Mouse (Mus musculus) stomach, embryonic 15.5 days (tissue): ENCODE results near the gene Pdia2. TPM values are rescaled to one million over a fixed set of nuclear protein-coding genes. Genes with fewer than 3 reads are reported as not detected.
"Not testable (repeated sequence)": the region's sequence is repeated elsewhere in the genome, so short reads cannot be mapped to it uniquely, and the experiment has no call there.

Experiments used
- ATAC-seq: fragments of 200-750 bp; cut with Nextera tagmentation; 2 replicates; pipeline ENCODE4 v1.8.0; 2017; ENCODE audit warnings: low read depth, moderate number of reproducible peaks, moderate TSS enrichment; ENCODE audit not compliant: insufficient read depth, low FRiP score
- H3K27ac ChIP-seq: fragments of 300-500 bp; sonication (generic); 2 replicates; pipeline ENCODE4 v1.5.1; 2015; ENCODE audit warnings: mild to moderate bottlenecking, inconsistent platforms
- H3K27me3 ChIP-seq: fragments of 300-500 bp; sonication (generic); replicated peaks from 2 replicates; pipeline ENCODE4 v1.6.1; 2015; ENCODE audit warnings: inconsistent platforms
- H3K36me3 ChIP-seq: fragments of 300-500 bp; sonication (generic); 2 replicates; pipeline ENCODE4 v1.6.1; 2015; ENCODE audit warnings: inconsistent platforms
- H3K4me1 ChIP-seq: fragments of 300-500 bp; sonication (generic); 2 replicates; pipeline ENCODE4 v1.6.1; 2015; ENCODE audit warnings: inconsistent platforms
- H3K4me2 ChIP-seq: fragments of 300-500 bp; sonication (generic); 2 replicates; pipeline ENCODE4 v1.6.1; 2015; ENCODE audit warnings: mild to moderate bottlenecking, inconsistent platforms
- H3K4me3 ChIP-seq: fragments of 300-500 bp; sonication (generic); replicated peaks from 2 replicates; pipeline ENCODE4 v1.5.1; 2015; ENCODE audit warnings: inconsistent platforms
- H3K9ac ChIP-seq: fragments of 300-500 bp; sonication (generic); 2 replicates; pipeline ENCODE4 v1.6.1; 2015; ENCODE audit warnings: inconsistent platforms
- H3K9me3 ChIP-seq: fragments of 300-500 bp; sonication (generic); 2 replicates; pipeline ENCODE4 v1.6.1; 2016; ENCODE audit warnings: inconsistent platforms
- WGBS: fragments of 180-500 bp; shearing (Covaris S2); methylation state at CpG from one replicate; pipeline ENCODE4 v1.1.7; 2015; 5-methylcytosine and 5-hydroxymethylcytosine counted together
- polyA plus RNA-seq: library from polyadenylated mRNA; unstranded; fragments of >200 nt; fragmentation: Nextera tagmentation; extraction: Ambion mirVana; gene quantifications from 2 replicates; pipeline ENCODE4 v1.2.1, GENCODE M21; 2015

Gene Pdia2
- polyA plus RNA-seq, 1 experiment from 2014 or later = 121 TPM

DNA sequence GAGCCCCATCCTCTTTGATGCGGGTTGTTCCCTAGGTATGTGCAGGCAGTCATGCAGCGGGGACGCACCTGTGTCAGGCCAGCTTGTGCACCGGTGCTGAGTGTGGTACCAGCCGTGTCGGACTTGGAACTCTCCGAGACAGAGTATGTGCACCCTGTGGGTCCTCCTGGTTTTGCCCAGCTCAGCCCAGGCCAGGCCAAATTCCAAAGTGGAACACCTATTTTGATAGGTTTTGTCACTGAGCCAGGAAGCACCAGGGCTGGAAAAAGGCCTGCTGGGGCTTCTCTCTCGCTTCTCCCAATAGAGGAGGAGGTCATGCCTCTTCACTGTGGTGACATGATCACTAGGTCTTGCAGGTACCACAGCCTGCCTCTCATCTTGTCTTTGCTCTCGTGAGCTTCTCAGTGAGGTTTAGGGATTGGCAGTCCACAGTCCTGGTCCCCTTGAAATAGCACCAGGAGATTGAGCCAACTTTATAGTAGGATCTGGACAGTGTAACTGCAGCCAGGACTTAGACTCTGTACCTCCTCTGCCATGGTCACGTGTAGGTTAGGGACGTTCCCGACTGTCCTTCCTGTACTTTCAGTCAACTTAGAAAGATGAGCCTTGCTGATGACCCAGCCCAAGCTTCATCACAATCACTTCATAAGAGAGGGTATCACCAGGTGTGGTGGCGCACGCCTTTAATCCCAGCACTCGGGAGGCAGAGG lies 6.3 kb downstream of the Pdia2 start:
- H3K36me3 ChIP-seq = peaks cover 73% of the 10 kb centered on the region
- ATAC-seq = no peak
- H3K4me2 ChIP-seq = no peak overlapping the region
- whole genome bisulfite sequencing = 96% methylated on average over 15 of the region's 15 CpGs
- no peak overlapping the region for H3K4me3 ChIP-seq
- H3K27me3 ChIP-seq = no peaks in the 10 kb centered on the region
- no peaks in the 10 kb centered on the region for H3K9me3 ChIP-seq
- no peak overlapping the region for H3K9ac ChIP-seq
- no peaks in the 10 kb centered on the region for H3K4me1 ChIP-seq
- no peak overlapping the region for H3K27ac ChIP-seq

DNA sequence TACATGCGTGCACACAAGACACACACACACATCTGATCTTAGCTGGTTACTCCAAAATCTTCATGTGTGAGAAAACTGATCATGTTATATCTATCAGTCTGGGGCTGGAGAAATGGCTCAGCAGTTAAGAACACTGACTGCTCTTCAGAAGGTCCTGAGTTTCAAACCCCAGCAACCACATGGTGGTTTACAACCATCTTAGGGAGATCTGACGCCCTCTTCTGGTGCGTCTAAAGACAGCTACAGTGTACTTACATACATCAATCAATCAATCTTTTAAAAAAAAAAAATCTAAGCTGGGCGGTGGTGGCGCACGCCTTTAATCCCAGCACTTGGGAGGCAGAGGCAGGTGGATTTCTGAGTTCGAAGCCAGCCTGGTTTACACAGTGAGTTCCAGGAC lies 7.4 kb downstream of the Pdia2 start:
- not testable (repeated sequence) for H3K4me3 ChIP-seq, H3K4me2 ChIP-seq, H3K9ac ChIP-seq, H3K27me3 ChIP-seq, H3K27ac ChIP-seq, ATAC-seq, H3K4me1 ChIP-seq, H3K9me3 ChIP-seq
- peaks cover 76% of the 10 kb centered on the region for H3K36me3 ChIP-seq
- WGBS = 85% methylated on average over 7 of the region's 7 CpGs

DNA sequence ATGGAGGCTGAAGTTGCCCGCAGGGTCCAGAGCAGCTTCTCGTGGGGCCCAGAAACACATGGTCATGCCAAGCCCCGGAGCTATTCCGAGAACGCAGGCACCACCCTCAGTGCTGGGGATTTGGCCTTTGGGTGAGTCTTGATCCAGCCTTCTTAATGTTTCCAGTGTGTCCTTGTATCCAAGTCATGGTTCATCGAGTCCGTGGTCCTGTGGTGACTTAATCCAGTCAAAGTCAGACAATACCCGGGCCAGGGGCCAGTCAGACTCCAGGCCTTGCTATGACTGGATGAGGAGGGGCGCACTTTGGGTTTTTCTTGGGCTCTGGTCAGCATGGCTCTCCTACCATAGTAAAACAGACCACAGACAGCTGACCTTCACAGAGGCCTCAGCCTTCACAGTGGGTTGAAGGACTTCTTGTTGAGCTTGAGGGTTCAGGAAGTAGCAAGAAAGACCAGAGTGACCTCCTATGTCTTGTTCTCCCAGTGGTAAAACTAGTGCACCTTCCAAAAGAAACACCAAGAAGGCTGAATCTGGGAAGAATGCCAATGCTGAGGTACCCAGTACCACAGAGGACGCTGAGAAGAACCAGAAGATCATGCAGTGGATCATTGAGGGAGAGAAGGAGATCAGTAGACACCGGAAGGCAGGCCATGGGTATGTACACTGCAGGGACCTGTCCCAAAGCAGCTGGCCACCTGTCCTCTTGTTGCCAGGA lies 10.6 kb downstream of the Pdia2 start:
- Histone ChIP-seq H3K9me3 (no peaks in the 10 kb centered on the region), H3K4me1 (no peaks in the 10 kb centered on the region), H3K9ac (no peak overlapping the region), H3K27me3 (no peaks in the 10 kb centered on the region), H3K4me2 (no peak overlapping the region), H3K36me3 (peaks cover 65% of the 10 kb centered on the region), H3K4me3 (no peak overlapping the region), H3K27ac (no peak overlapping the region)
- 94% methylated on average over 11 of the region's 11 CpGs for WGBS
- no peak for ATAC-seq

DNA sequence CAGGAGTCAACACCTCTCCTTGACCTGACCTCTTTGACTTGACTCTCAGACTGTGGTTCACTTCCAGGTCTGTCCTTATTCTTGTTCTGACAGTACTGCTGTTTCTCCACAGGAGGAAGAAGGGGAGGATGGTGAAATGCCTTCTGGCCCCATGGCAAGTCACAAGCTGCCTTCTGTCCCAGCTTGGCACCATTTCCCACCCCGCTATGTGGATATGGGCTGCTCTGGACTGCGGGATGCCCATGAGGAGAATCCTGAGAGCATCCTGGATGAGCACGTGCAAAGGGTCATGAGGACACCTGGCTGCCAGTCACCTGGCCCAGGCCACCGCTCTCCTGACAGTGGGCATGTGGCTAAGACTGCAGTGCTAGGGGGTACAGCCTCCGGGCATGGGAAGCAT lies 11.3 kb downstream of the Pdia2 start:
- no peak overlapping the region for H3K4me3 ChIP-seq
- 95% methylated on average over 5 of the region's 5 CpGs for WGBS

DNA sequence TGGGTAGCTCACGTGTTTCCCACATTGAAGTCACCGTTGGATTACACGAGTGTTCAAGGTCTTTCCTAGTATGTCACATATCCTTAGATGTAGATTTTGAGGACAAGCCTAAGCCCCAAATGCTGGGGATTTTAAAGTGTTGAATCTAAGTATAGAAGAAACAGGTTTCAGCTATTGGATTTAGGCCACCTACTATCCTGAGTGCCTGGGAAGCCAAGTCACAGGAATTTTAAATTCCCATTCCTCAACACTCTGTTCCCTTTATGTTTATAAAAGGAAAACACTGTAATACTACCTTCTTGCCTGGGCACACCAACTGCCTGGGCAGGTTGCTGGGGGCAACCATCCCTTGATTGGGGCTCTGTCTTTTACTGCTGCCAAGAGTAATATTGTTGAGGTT lies 17.7 kb downstream of the Pdia2 start:
- 93% methylated on average over 3 of the region's 3 CpGs for WGBS
- Histone ChIP-seq H3K4me2 (no peak overlapping the region), H3K4me1 (no peaks in the 10 kb centered on the region), H3K27me3 (no peaks in the 10 kb centered on the region), H3K9me3 (no peaks in the 10 kb centered on the region), H3K4me3 (no peak overlapping the region), H3K9ac (no peak overlapping the region), H3K36me3 (peaks cover 31% of the 10 kb centered on the region), H3K27ac (no peak overlapping the region)
- no peak for ATAC-seq

More for the DNA sequence above, 11.3 kb downstream of the Pdia2 start:
- peaks cover 65% of the 10 kb centered on the region for H3K36me3 ChIP-seq
- H3K27ac ChIP-seq = no peak overlapping the region
- no peaks in the 10 kb centered on the region for H3K4me1 ChIP-seq
- H3K4me2 ChIP-seq = no peak overlapping the region
- no peak for ATAC-seq
- H3K9ac ChIP-seq = no peak overlapping the region
- H3K27me3 ChIP-seq = no peaks in the 10 kb centered on the region
- H3K9me3 ChIP-seq = no peaks in the 10 kb centered on the region

DNA sequence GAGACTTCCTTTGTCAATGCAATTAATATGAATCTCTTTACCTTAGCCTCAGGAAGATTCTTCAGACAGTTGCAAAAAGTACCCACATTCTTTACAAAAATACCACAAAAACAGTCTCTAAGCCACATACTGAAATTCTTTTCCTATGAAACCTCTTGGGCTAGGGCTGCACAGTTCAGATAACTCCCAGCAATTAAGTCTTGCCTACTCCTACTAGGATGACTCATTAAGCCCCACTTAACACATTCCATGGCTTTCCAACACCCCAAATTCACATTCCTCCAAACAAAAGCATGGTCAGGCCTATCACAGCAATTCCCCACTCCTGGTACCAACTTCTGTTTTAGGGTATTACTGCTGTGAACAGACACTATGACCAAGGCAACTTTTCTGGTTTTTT lies 20.3 kb downstream of the Pdia2 start:
- peaks cover 32% of the 10 kb centered on the region for H3K36me3 ChIP-seq
- no peaks in the 10 kb centered on the region for H3K4me1 ChIP-seq
- no peaks in the 10 kb centered on the region for H3K9me3 ChIP-seq
- no peak overlapping the region for H3K4me3 ChIP-seq
- no peak overlapping the region for H3K4me2 ChIP-seq
- no peaks in the 10 kb centered on the region for H3K27me3 ChIP-seq
- H3K27ac ChIP-seq = no peak overlapping the region
- no peak for ATAC-seq
- no peak overlapping the region for H3K9ac ChIP-seq

DNA sequence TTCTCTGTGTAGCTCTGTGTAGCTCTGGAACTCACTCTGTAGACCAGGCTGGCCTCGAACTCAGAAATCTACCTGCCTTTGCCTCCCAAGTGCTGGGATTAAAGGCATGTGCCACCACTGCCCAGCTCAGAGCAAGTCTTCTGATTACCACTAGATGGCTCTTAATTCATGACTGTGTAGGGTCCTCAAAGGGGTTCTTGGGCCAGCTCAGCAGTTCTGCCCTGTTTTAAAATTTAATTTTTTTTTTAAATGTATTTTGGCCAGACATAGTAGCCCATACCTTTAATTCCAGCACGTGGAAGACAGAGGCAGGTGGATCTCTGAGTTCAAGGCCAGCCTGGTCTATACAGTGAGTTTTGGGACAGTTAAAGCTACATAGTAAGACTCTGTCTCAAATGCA lies 23.6 kb downstream of the Pdia2 start:
- not testable (repeated sequence) for H3K4me3 ChIP-seq, H3K4me2 ChIP-seq, H3K9ac ChIP-seq, H3K9me3 ChIP-seq, ATAC-seq, H3K27me3 ChIP-seq, H3K4me1 ChIP-seq, H3K27ac ChIP-seq
- peaks cover 27% of the 10 kb centered on the region for H3K36me3 ChIP-seq
- 85% methylated on average over 2 of the region's 2 CpGs for WGBS

DNA sequence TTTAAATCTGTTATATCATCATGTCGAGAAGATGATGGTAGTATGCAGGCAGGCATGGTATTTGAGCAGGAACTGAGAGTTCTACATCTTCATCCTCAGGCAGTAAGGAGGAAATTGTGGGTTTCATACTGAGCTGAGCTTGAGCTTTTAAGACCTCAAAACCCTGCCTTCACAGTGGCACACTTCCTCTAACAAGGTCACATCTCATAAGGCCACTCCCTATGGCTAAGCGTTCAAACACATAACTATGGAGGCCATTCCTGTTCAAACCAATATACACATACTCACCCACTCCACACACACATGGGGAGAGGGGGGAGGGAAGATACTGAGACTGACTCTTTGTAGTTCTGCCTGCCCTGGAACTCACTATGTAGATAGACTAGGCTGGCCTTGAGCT lies 30.8 kb downstream of the Pdia2 start:
- H3K4me1 ChIP-seq = no peaks in the 10 kb centered on the region
- H3K27ac ChIP-seq = no peak overlapping the region
- H3K36me3 ChIP-seq = no peaks in the 10 kb centered on the region
- no peak overlapping the region for H3K4me2 ChIP-seq
- H3K9me3 ChIP-seq = no peaks in the 10 kb centered on the region
- ATAC-seq = no peak; the same call in 1 of the 2 replicates
- 72% methylated on average over 2 of the region's 2 CpGs for WGBS
- no peak overlapping the region for H3K4me3 ChIP-seq
- H3K9ac ChIP-seq = no peak overlapping the region
- H3K27me3 ChIP-seq = no peaks in the 10 kb centered on the region

DNA sequence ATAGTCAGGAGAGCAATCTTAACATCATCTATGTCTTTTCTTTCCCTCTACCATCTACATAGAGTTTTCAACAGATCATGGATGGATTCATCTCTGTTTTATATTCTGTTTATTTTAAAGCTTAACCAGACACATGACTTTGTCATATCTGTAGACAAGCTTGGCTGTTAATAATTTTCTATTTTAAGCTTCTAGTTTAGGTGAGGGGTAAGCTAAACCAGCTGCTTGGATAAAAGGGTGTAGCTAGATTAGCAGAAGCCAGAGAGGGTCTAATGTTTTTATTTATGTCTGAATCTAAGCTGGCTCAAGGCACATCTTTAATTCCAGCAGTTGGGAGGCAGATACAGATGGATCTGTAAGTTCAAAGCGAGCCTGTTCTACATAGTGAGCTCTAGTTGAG lies 36.2 kb downstream of the Pdia2 start:
- WGBS = 79% methylated on average over 1 of the region's 1 CpGs
- H3K27me3 ChIP-seq = no peaks in the 10 kb centered on the region
- no peak overlapping the region for H3K9ac ChIP-seq
- H3K9me3 ChIP-seq = no peaks in the 10 kb centered on the region
- H3K4me1 ChIP-seq = 0 out of 2 replicates have a peak, but pooled peaks cover 3% of the 10 kb centered on the region
- no peak overlapping the region for H3K4me2 ChIP-seq
- H3K27ac ChIP-seq = no peak overlapping the region
- H3K36me3 ChIP-seq = no peaks in the 10 kb centered on the region
- H3K4me3 ChIP-seq = no peak overlapping the region
- ATAC-seq = no peak

DNA sequence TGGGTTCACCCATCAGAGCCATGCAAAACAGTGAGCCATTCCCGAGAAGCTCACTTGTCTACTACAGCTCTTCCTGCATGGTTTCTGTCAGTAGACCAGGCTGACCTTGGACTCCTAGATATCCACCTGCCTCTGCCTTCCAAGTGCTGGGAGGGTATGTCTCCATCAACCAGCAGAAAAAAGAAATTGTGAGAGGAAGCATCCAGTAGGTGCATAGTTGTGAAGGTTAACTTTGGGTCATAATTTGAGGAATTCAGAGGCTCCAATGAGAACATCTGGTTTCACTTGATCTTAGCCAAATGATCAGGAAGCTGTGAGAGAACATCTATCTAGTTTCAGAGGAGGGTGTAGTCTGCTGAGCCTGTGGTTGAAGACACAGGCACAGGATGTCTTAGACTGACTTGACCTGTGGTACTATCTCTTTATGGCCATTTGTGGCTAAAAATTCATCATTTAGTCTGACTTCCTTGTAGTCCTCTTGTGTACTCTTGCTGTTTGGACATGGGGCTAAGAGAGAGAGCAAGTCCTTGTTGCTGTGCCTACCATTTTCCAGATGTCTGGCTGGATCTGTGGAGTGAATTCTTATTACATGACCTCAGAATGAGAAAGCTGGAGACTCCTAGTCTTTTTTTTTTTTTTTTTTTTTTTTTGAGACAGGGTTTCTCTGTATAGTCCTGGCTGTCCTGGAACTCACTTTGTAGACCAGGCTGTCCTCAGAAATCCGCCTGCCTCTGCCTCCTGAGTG lies 46.8 kb downstream of the Pdia2 start:
- Histone ChIP-seq H3K9me3 (no peaks in the 10 kb centered on the region), H3K4me2 (no peak overlapping the region), H3K9ac (no peak overlapping the region), H3K4me1 (no peaks in the 10 kb centered on the region), H3K27ac (no peak overlapping the region), H3K27me3 (no peaks in the 10 kb centered on the region), H3K4me3 (no peak overlapping the region), H3K36me3 (peaks cover 33% of the 10 kb centered on the region)
- ATAC-seq = no peak
- 88% methylated on average over 2 of the region's 2 CpGs for whole genome bisulfite sequencing

DNA sequence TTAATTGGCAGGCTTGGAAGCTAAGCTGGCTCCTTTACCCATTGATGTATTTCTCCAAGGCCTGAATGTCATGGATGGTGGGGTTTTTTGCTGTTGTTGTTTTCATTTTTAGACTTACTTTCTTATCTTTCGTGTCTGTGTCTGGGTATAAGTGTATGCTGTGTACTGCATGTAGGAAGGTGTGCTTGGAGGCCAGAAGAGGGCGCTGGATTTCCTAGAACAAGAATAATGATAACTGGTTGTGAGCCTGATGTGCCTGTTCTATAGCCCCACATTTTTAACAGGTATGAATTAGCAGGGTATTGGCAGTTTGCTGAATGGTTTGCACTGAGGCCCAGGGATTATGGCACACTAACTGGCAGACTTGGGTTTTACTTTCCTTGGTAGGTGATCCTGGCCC lies 49.8 kb downstream of the Pdia2 start:
- no peak for ATAC-seq
- Histone ChIP-seq H3K4me3 (no peak overlapping the region), H3K36me3 (peaks cover 37% of the 10 kb centered on the region), H3K9ac (no peak overlapping the region), H3K4me2 (no peak overlapping the region), H3K9me3 (no peaks in the 10 kb centered on the region), H3K27me3 (no peaks in the 10 kb centered on the region), H3K4me1 (no peaks in the 10 kb centered on the region), H3K27ac (no peak overlapping the region)
- WGBS = 74% methylated on average over 2 of the region's 2 CpGs
